Mouse (Mus musculus) CD8-positive naive resting alpha-beta T cell, adult 57 days (primary cell): ENCODE results near the gene H2-M10.3. TPM values are rescaled to one million over a fixed set of nuclear protein-coding genes. Genes with fewer than 3 reads are reported as not detected.

Experiments used
- total RNA-seq: library from RNA; stranded (reverse); gene quantifications from one replicate; pipeline ENCODE4 v1.2.4, GENCODE M21; 2023

The H2-M10.3 gene
- total RNA-seq: not detected

DNA sequence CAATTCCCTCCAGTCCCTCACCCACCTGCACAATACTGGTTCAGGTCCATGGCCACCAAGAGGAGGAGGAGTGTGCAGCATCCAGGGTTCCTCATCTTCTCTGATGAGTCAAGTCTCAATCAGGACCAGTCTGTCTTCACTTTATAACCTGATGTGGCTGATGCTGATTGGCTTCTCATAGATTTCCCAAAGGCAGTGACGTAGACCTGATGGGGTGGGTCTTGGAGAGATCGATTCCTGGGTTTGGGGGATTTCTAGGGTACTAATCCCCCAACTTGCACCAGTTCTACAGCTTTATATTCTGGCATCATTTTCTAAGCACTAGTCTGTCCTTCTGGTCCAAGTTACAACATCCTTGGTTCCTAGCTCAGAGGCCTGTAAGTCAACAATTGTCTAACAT, at the start of gene H2-M10.3:
Gene H2-M10.3 (minus strand): TSS at position 101 of the 400 bp plus-strand sequence.

DNA sequence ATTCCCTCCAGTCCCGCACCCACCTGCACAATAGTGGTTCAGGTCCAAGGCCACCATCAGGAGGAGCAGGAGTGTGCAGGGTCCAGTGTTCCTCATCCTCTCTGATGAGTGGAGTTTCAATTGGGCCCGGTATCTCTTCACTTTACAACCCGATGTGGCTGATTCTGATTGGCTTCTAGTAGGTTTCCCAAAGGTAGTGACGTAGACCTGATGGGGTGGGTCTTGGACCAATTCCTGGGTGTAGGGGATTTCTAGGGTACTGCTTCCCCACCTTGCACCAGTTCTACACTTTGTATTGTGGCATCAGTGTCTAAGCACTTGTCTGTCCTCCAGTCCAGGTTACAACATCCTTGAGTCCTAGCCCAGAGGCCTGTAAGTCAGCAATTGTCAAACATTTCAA, 42.2 kb downstream of the H2-M10.3 start, which contains the start of gene H2-M10.1:
Gene H2-M10.1 (minus strand): TSS at position 101 of the 400 bp plus-strand sequence.

Other genes with a start within 250 kb of the H2-M10.3 start
- gene Gm19684, start 246.7 kb downstream of the H2-M10.3 start, total RNA-seq: 9.5 TPM
- gene Gm7030, start 239.0 kb downstream of the H2-M10.3 start, total RNA-seq: 17.0 TPM
- gene Gm8909, start 199.9 kb downstream of the H2-M10.3 start, total RNA-seq: 0.83 TPM
- 3.4 TPM for gene H2-T3, start 178.1 kb downstream of the H2-M10.3 start, total RNA-seq
- 63.3 TPM for gene Rpp21, start 110.3 kb downstream of the H2-M10.3 start, total RNA-seq
- 79.2 TPM for gene Trim39, start 96.2 kb downstream of the H2-M10.3 start, total RNA-seq
- gene H2-M10.2, start 81.9 kb downstream of the H2-M10.3 start, total RNA-seq: not detected
- gene H2-M10.1, start 42.3 kb downstream of the H2-M10.3 start, total RNA-seq: not detected
- gene H2-M10.4, start 93.9 kb upstream of the H2-M10.3 start, total RNA-seq: not detected
- gene H2-M11, start 178.7 kb upstream of the H2-M10.3 start, total RNA-seq: not detected